Mouse (Mus musculus): ENCODE measurements around the gene Scube1.

GRCm38 (mm10) chr15:83592260-83593188 is 132.3 kb downstream of the Scube1 start:
- no peak for TF ChIP-seq CTCF (IDR thresholded peaks at IDR 0.05; ENCODE audit: control insufficient read depth, insufficient read depth, insufficient read length)
- TF ChIP-seq MYOD1 (IDR thresholded peaks at IDR 0.05; ENCODE audit: control insufficient read depth, insufficient read length, low read depth) = no peak
- no peak for TF ChIP-seq MAX (IDR thresholded peaks at IDR 0.05)
